Mouse (Mus musculus) E14TG2a.4 (cell line): ENCODE data around the gene Ssmem1.

Experiments used
- CTCF ChIP-seq: conservative IDR thresholded peaks from 2 replicates; pipeline ENCODE4 v1.5.1; 2014; ENCODE audit warnings: low read length
- POU5F1 ChIP-seq: IDR thresholded peaks from 2 replicates; pipeline ENCODE4 v1.6.1; 2014; ENCODE audit warnings: low read length, borderline replicate concordance

- TF ChIP-seq CTCF (no peak), POU5F1 (no peak)
Measured at GRCm38 (mm10) chr6:30551644-30552580, 42.3 kb downstream of the Ssmem1 start.
